ENCODE assay signal across 16 mouse cellular contexts in the genomic region with DNA sequence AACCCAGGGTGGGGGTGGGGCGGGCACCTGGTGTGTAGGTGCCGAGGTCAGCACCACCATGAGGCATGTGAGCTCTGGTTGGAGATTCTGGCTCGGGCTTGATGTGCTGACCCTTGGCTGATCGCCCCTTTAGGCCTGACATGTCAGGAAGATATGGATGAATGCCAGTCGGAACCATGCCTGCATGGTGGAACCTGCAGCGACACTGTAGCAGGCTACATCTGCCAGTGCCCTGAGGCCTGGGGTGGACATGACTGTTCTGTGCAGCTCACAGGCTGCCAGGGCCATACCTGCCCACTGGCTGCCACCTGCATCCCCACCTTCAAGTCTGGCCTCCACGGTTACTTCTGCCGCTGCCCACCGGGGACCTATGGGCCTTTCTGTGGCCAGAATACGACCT. TPM values are rescaled to one million over a fixed set of nuclear protein-coding genes. Genes with fewer than 3 reads are reported as not detected.
"Had no signal": no experiment of that assay in that cellular context is flagged by ENCODE, and none has a peak within 500 bp of the region (broad histone marks: within the 10 kb centered on the region; RNA-seq: fewer than 3 reads in every experiment).

No protein-coding gene starts in this region.

- H3K4me2 ChIP-seq: kidney, embryonic 15.5 days; liver, embryonic 13.5 days; midbrain, embryonic 12.5 days; midbrain, embryonic 15.5 days; neural tube, embryonic 12.5 days; neural tube, embryonic 15.5 days had no signal

- DNase-seq: kidney, postnatal 10 days; kidney, postnatal 36 days; layer of hippocampus, postnatal 36 days; liver, embryonic 13.5 days; lung, adult 2 months; right cerebral cortex, adult 18-20 months; right cerebral cortex, postnatal 14 days; right cerebral cortex, postnatal 4 days; thymus, postnatal 25 days had no signal

- ATAC-seq: midbrain, embryonic 15.5 days had no signal

- H3K9ac ChIP-seq: kidney, embryonic 15.5 days; liver, embryonic 13.5 days; midbrain, embryonic 12.5 days; midbrain, embryonic 15.5 days; neural tube, embryonic 12.5 days; neural tube, embryonic 15.5 days had no signal

- H3K36me3 ChIP-seq: kidney, embryonic 15.5 days; liver, embryonic 13.5 days; midbrain, embryonic 15.5 days; neural tube, embryonic 15.5 days had no signal

- H3K27me3 ChIP-seq: midbrain, embryonic 15.5 days had no signal

- H3K4me1 ChIP-seq: liver, embryonic 13.5 days; midbrain, embryonic 12.5 days; neural tube, embryonic 12.5 days had no signal

- H3K9me3 ChIP-seq: kidney, embryonic 15.5 days; liver, embryonic 13.5 days; midbrain, embryonic 12.5 days; midbrain, embryonic 15.5 days; neural tube, embryonic 12.5 days; neural tube, embryonic 15.5 days had no signal

- H3K27ac ChIP-seq: kidney, embryonic 15.5 days; left cerebral cortex, adult 2 months; liver, embryonic 13.5 days; macrophage; midbrain, embryonic 12.5 days; midbrain, embryonic 15.5 days; neural tube, embryonic 12.5 days; neural tube, embryonic 15.5 days had no signal

- H3K4me3 ChIP-seq: kidney, embryonic 15.5 days; left cerebral cortex, adult 2 months; liver, embryonic 13.5 days; midbrain, embryonic 12.5 days; midbrain, embryonic 15.5 days; neural tube, embryonic 12.5 days; neural tube, embryonic 15.5 days had no signal

RNA-seq across cellular contexts. Expression of gene Crb2, which starts 13.9 kb away (rescaled TPM):
- polyA plus RNA-seq: macrophage had no signal
